Mouse (Mus musculus): ENCODE measurements around the gene Agtr1a. TPM values are rescaled to one million over a fixed set of nuclear protein-coding genes. Genes with fewer than 3 reads are reported as not detected.

Agtr1a gene
- polyA plus RNA-seq, 1 experiment from 2014 or later = 2.0 TPM

DNA sequence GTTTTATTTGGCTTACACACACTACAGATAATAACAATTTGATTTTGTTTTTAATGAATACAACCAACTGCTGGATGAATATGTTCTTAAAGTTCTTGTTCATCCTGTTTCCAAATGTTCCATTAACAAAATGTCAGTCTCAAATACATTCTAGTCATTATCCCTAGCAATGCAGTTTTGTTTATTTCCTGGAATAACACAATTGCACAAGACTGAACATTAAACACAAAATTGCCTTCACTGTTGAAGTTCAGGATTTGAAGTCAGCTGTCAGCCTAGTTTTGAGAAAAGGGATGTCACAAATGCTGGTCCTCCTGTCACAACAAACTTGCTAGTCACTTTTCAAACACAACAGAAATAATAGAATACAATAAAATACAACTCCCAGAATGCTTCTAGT lies 12.1 kb downstream of the Agtr1a start:
- H3K4me3 ChIP-seq (ENCODE audit: low read depth, low read length) = no peak overlapping the region
- no peak overlapping the region for H3K9ac ChIP-seq
- H3K36me3 ChIP-seq (ENCODE audit: insufficient read depth) = no peaks in the 10 kb centered on the region
- H3K27ac ChIP-seq (ENCODE audit: low read depth) = no peak overlapping the region
- no peak for ATAC-seq (ENCODE audit: insufficient read depth)
- TF ChIP-seq CTCF (IDR thresholded peaks at IDR 0.05; ENCODE audit: low read depth) = no peak
- no peaks in the 10 kb centered on the region for H3K27me3 ChIP-seq (ENCODE audit: insufficient read depth, low read length)
- DNase-seq = no peak
- H3K9me3 ChIP-seq (ENCODE audit: low read depth, low read length) = no peaks in the 10 kb centered on the region
- no peak overlapping the region for H3K4me2 ChIP-seq
- H3K4me1 ChIP-seq (ENCODE audit: insufficient read depth) = no peaks in the 10 kb centered on the region

DNA sequence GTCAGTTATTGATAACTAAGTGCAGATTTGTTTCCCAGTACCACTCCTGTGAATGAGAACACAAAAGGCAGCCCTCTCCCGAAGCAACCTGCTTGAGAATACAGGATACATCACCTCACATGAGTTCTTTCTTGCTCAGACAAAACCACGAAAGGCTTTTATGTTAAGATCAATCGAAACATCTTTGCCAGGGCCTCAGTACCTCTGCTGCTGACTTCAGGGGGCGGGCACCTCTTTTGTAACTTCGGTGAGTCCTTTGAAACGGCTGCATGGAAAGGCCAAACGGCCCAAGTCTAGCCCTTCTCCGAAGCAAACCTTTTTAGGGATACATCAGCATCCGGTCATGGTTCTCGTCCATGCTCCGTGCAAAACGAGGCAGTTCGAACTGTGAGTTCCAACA lies 15.7 kb downstream of the Agtr1a start:
- H3K36me3 ChIP-seq (ENCODE audit: insufficient read depth) = no peaks in the 10 kb centered on the region
- DNase-seq = no peak
- no peak overlapping the region for H3K4me3 ChIP-seq (ENCODE audit: low read depth, low read length)
- no peaks in the 10 kb centered on the region for H3K27me3 ChIP-seq (ENCODE audit: insufficient read depth, low read length)
- H3K27ac ChIP-seq (ENCODE audit: low read depth) = no peak overlapping the region
- no peak for ATAC-seq (ENCODE audit: insufficient read depth)
- no peaks in the 10 kb centered on the region for H3K9me3 ChIP-seq (ENCODE audit: low read depth, low read length)
- no peaks in the 10 kb centered on the region for H3K4me1 ChIP-seq (ENCODE audit: insufficient read depth)
- WGBS = 78% methylated on average over 13 of the region's 13 CpGs
- no peak for TF ChIP-seq CTCF (IDR thresholded peaks at IDR 0.05; ENCODE audit: low read depth)
- H3K4me2 ChIP-seq = no peak overlapping the region
- no peak overlapping the region for H3K9ac ChIP-seq

DNA sequence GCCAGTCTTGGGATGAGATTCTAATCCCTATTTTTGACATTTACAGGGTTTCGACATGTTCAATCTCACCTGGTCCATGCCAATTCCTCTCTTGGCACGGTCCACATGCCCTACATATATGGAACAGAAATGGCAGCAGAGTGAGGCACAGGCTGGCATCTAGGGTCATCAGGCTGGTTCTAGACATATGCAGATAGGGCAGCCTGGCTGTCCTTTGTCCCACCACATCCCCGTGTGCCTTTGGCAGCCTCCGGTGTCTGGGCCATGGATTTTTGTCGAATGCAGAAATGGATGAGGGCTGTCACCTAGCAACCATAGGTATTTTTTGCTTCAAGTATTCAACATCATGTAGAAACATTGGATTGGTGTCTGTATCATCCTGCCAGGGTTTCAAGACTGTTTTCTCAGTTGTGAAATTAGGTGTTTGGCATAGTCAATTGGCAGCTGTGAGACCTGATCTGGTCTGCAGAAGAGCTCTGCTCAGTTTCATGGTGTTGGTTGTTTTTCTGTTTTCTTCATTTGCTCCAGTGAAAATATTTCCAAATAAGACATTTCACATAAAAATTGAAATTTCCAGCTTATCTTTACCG lies 18.8 kb downstream of the Agtr1a start:
- DNase-seq (no peak), ATAC-seq (ENCODE audit: insufficient read depth) (no peak)
- Histone ChIP-seq H3K4me2 (no peak overlapping the region), H3K27me3 (ENCODE audit: insufficient read depth, low read length) (no peaks in the 10 kb centered on the region), H3K4me3 (ENCODE audit: low read depth, low read length) (no peak overlapping the region), H3K9ac (no peak overlapping the region), H3K36me3 (ENCODE audit: insufficient read depth) (no peaks in the 10 kb centered on the region), H3K27ac (ENCODE audit: low read depth) (no peak overlapping the region), H3K9me3 (ENCODE audit: low read depth, low read length) (no peaks in the 10 kb centered on the region), H3K4me1 (ENCODE audit: insufficient read depth) (no peaks in the 10 kb centered on the region)
- 88% methylated on average over 6 of the region's 6 CpGs for WGBS
- TF ChIP-seq CTCF (IDR thresholded peaks at IDR 0.05; ENCODE audit: low read depth) = no peak

DNA sequence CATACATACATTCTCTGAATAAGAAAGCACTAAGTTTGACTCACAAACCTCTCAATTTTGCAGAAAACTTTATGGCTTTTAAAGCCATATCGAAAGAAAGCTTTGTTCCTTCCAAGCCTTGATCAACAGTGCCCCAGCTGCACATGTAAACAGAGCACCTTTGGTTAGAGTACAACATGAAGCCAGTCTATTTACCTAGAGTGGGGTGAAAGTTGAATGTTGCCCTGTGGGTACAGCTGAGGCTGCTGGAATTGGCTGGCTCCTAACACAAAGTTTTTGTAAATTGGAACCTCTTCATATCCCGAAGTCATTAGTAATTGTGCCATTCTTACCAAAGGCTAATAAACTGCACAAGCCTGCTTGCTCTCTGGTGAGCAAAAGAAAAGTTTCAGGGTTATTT lies 19.7 kb downstream of the Agtr1a start:
- TF ChIP-seq CTCF (IDR thresholded peaks at IDR 0.05; ENCODE audit: low read depth) = no peak
- Histone ChIP-seq H3K9ac (no peak overlapping the region), H3K4me3 (ENCODE audit: low read depth, low read length) (no peak overlapping the region), H3K27me3 (ENCODE audit: insufficient read depth, low read length) (no peaks in the 10 kb centered on the region), H3K4me1 (ENCODE audit: insufficient read depth) (no peaks in the 10 kb centered on the region), H3K4me2 (no peak overlapping the region), H3K27ac (ENCODE audit: low read depth) (no peak overlapping the region), H3K36me3 (ENCODE audit: insufficient read depth) (no peaks in the 10 kb centered on the region), H3K9me3 (ENCODE audit: low read depth, low read length) (no peaks in the 10 kb centered on the region)
- WGBS = 80% methylated on average over 2 of the region's 2 CpGs
- DNase-seq (no peak), ATAC-seq (ENCODE audit: insufficient read depth) (no peak)

DNA sequence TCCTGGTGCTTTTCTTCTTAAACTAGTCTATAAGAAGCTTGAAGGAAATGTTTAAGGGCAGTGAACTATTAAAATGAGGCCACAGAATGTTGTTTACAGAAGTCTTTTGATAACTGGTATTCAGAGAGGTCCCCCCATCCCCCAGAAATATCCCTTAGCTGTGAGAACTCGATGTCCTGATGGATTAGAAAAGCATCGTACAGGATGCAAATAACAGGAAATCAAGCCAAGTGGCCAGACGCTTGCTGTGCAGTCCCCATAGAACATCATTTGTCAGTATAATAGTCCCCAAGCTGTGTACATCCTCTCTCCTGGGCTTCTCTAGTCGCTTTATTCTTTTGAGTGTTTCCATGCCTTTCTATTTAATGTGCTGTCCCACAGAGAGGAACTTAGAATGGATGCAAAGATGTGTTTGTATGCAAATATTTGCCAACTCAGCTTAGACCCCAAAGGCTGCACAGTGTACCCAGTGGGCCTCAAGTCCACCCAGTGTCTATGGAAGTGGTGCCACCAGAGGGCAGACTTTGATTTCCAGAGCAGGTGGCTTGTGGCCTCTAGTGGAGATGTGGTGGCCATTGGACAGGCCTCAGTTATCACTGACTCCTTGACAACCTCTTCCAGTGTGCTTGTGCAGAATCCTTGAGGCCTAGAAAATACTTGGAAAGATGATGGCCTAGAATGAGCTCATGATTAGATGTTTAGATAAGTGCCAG lies 22.4 kb downstream of the Agtr1a start:
- ATAC-seq (ENCODE audit: insufficient read depth) = no peak
- 49% methylated on average over 4 of the region's 4 CpGs for WGBS
- H3K27ac ChIP-seq (ENCODE audit: low read depth) = no peak overlapping the region

DNA sequence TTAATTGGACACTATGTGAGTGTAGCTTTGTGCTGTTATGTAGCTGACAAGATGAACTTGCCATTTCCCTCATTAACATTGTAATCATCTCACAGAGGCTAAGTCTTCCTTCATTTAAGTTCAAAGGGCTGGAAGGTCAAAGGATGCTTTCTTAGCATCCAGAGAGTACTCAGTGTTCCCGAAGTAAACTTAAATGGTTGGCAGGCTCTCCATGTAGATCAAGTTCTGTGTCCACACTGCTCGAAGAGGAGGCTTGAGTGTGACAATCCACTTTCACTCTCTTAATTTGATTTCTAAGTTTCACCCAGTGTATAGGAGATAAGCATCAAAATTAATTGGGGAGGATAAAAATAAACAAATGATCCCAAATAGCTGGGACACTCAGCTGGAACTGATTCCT lies 23.6 kb downstream of the Agtr1a start:
- Histone ChIP-seq H3K27me3 (ENCODE audit: insufficient read depth, low read length) (no peaks in the 10 kb centered on the region), H3K4me3 (ENCODE audit: low read depth, low read length) (no peak overlapping the region), H3K9ac (no peak overlapping the region), H3K9me3 (ENCODE audit: low read depth, low read length) (no peaks in the 10 kb centered on the region), H3K36me3 (ENCODE audit: insufficient read depth) (no peaks in the 10 kb centered on the region), H3K27ac (ENCODE audit: low read depth) (no peak overlapping the region), H3K4me1 (ENCODE audit: insufficient read depth) (no peaks in the 10 kb centered on the region), H3K4me2 (no peak overlapping the region)
- no peak for DNase-seq
- no peak for ATAC-seq (ENCODE audit: insufficient read depth)
- no peak for TF ChIP-seq CTCF (IDR thresholded peaks at IDR 0.05; ENCODE audit: low read depth)
- WGBS = 70% methylated on average over 2 of the region's 2 CpGs

More for the DNA sequence above, 22.4 kb downstream of the Agtr1a start:
- Histone ChIP-seq H3K36me3 (ENCODE audit: insufficient read depth) (no peaks in the 10 kb centered on the region), H3K9ac (no peak overlapping the region), H3K4me3 (ENCODE audit: low read depth, low read length) (no peak overlapping the region), H3K4me2 (no peak overlapping the region), H3K4me1 (ENCODE audit: insufficient read depth) (no peaks in the 10 kb centered on the region), H3K27me3 (ENCODE audit: insufficient read depth, low read length) (no peaks in the 10 kb centered on the region), H3K9me3 (ENCODE audit: low read depth, low read length) (no peaks in the 10 kb centered on the region)
- DNase-seq = peak; percentile 44
- peak; percentile 49 for TF ChIP-seq CTCF (IDR thresholded peaks at IDR 0.05; ENCODE audit: low read depth)

DNA sequence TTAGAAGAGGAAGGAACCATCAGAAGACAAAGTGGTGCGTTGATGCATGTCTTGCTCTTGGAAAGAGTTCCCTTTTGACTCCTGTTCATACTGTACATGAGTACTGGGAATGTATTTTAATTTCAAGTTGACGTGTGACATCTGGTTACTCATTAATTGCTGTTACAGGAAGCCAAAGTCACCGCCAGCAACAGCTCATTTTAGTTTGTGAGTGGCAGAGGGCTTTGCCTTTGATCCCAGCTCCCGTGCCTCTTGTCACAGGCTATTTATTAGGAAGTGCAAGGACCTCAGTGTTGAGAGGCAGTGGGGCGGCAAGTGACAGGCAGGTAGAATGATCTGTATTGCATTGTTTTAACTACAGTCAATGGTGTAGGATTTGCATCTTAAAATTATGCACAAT lies 24.8 kb downstream of the Agtr1a start:
- no peak overlapping the region for H3K4me3 ChIP-seq (ENCODE audit: low read depth, low read length)
- H3K4me2 ChIP-seq = no peak overlapping the region
- DNase-seq (peak; percentile 43), ATAC-seq (ENCODE audit: insufficient read depth) (no peak)
- no peaks in the 10 kb centered on the region for H3K27me3 ChIP-seq (ENCODE audit: insufficient read depth, low read length)
- no peak overlapping the region for H3K27ac ChIP-seq (ENCODE audit: low read depth)
- no peak overlapping the region for H3K9ac ChIP-seq
- no peaks in the 10 kb centered on the region for H3K9me3 ChIP-seq (ENCODE audit: low read depth, low read length)
- no peak for TF ChIP-seq CTCF (IDR thresholded peaks at IDR 0.05; ENCODE audit: low read depth)
- H3K36me3 ChIP-seq (ENCODE audit: insufficient read depth) = no peaks in the 10 kb centered on the region
- WGBS = 26% methylated on average over 5 of the region's 5 CpGs
- no peaks in the 10 kb centered on the region for H3K4me1 ChIP-seq (ENCODE audit: insufficient read depth)

Measured in lung, embryonic 14.5 days (tissue).